Mouse (Mus musculus) cerebellum, adult 2 months (tissue): ENCODE data around the gene Pik3cd.

Experiments used
- CTCF ChIP-seq: fragments of 200-500 bp; IDR thresholded peaks from 2 replicates; pipeline ENCODE4 v1.5.1; 2011; ENCODE audit warnings: low read depth, mild to moderate bottlenecking, control low read depth, low read length, moderate library complexity, borderline replicate concordance; ENCODE audit not compliant: insufficient read depth
- POLR2A ChIP-seq: fragments of 200-500 bp; IDR thresholded peaks from 2 replicates; pipeline ENCODE4 v1.6.1; 2011; ENCODE audit warnings: low read length, control low read depth, borderline replicate concordance; ENCODE audit not compliant: insufficient read depth

- TF ChIP-seq CTCF (no peak), POLR2A (no peak)
Measured at GRCm38 (mm10) chr4:149621286-149621685, 81.1 kb downstream of the Pik3cd start.
